Mouse (Mus musculus) liver, embryonic 14.5 days (tissue): ENCODE results near the gene Clic1.

Source experiments
- CTCF ChIP-seq: IDR thresholded peaks from 2 replicates; pipeline ENCODE4 v1.5.1; 2016; ENCODE audit warnings: antibody characterized with exemption, low read depth, control low read depth
- EP300 ChIP-seq: IDR thresholded peaks from 2 replicates; pipeline ENCODE4 v1.6.1; 2016; ENCODE audit warnings: antibody characterized with exemption, low read depth

DNA sequence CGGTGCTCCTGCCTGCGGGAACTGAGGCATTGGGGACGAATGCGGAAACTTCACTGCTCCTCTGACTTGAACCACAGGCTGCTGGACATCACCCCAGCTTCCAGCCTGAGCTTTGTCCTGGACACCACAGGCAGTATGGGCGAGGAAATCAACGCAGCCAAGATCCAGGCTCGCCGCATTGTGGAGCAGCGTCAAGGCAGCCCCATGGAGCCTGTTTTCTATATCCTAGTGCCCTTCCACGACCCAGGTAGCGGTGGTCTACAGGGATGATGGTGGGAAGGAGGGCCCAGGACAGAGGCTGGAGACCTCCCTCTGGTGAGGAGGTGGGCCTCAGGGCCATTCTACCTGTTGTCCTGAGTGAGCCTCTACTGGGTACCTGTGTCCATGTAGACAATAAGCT is 29.9 kb upstream of the Clic1 start:
- TF ChIP-seq CTCF = no peak
- no peak for TF ChIP-seq EP300
